Mouse (Mus musculus): Measurements from ENCODE around the gene Phc2. TPM values are rescaled to one million over a fixed set of nuclear protein-coding genes. Genes with fewer than 3 reads are reported as not detected.

Phc2 gene
- polyA plus RNA-seq, 1 experiment = 205 TPM

- Histone ChIP-seq H3K36me3 (ENCODE audit: control insufficient read depth, insufficient read depth) (peaks cover 72% of the 10 kb centered on the region), H3K79me3 (ENCODE audit: low read depth) (peaks cover 98% of the 10 kb centered on the region), H3K4me3 (ENCODE audit: insufficient read depth, poor library complexity, severe bottlenecking) (no peak overlapping the region), H3K79me2 (ENCODE audit: control insufficient read depth, insufficient read depth) (peaks cover 100% of the 10 kb centered on the region), H3ac (ENCODE audit: control insufficient read depth, insufficient read length, low read depth) (no peak overlapping the region), H3K27me3 (ENCODE audit: control insufficient read depth, insufficient read depth, insufficient read length) (no peaks in the 10 kb centered on the region)
- TF ChIP-seq CTCF (IDR thresholded peaks at IDR 0.05; ENCODE audit: control insufficient read depth, insufficient read depth, insufficient read length) (no peak), MYOD1 (IDR thresholded peaks at IDR 0.05; ENCODE audit: control insufficient read depth, insufficient read length, low read depth) (no peak), USF1 (IDR thresholded peaks at IDR 0.05; ENCODE audit: low read depth) (no peak), CEBPB (IDR thresholded peaks at IDR 0.05; ENCODE audit: low read depth) (no peak), MAX (IDR thresholded peaks at IDR 0.05) (no peak), MYOG (IDR thresholded peaks at IDR 0.05; ENCODE audit: control insufficient read depth, extremely low read depth, insufficient read length) (no peak), FOSL1 (IDR thresholded peaks at IDR 0.05; ENCODE audit: insufficient read depth, low read length, poor library complexity, severe bottlenecking) (no peak)
Measured at GRCm38 (mm10) chr4:128737137-128737589, 82.7 kb downstream of the Phc2 start.

- Histone ChIP-seq H3ac (ENCODE audit: control insufficient read depth, insufficient read length, low read depth) (no peak overlapping the region), H3K27me3 (ENCODE audit: control insufficient read depth, insufficient read depth, insufficient read length) (no peaks in the 10 kb centered on the region), H3K79me3 (ENCODE audit: low read depth) (peaks cover 98% of the 10 kb centered on the region), H3K4me3 (ENCODE audit: insufficient read depth, poor library complexity, severe bottlenecking) (no peak overlapping the region), H3K36me3 (ENCODE audit: control insufficient read depth, insufficient read depth) (peaks cover 68% of the 10 kb centered on the region), H3K79me2 (ENCODE audit: control insufficient read depth, insufficient read depth) (peaks cover 100% of the 10 kb centered on the region)
- TF ChIP-seq MYOD1 (IDR thresholded peaks at IDR 0.05; ENCODE audit: control insufficient read depth, insufficient read length, low read depth) (no peak), FOSL1 (IDR thresholded peaks at IDR 0.05; ENCODE audit: insufficient read depth, low read length, poor library complexity, severe bottlenecking) (no peak), MAX (IDR thresholded peaks at IDR 0.05) (no peak), CTCF (IDR thresholded peaks at IDR 0.05; ENCODE audit: control insufficient read depth, insufficient read depth, insufficient read length) (no peak), USF1 (IDR thresholded peaks at IDR 0.05; ENCODE audit: low read depth) (no peak), MYOG (IDR thresholded peaks at IDR 0.05; ENCODE audit: control insufficient read depth, extremely low read depth, insufficient read length) (no peak), CEBPB (IDR thresholded peaks at IDR 0.05; ENCODE audit: low read depth) (no peak)
Measured at GRCm38 (mm10) chr4:128737825-128738610, 83.5 kb downstream of the Phc2 start.

- TF ChIP-seq CEBPB (IDR thresholded peaks at IDR 0.05; ENCODE audit: low read depth) (no peak), FOSL1 (IDR thresholded peaks at IDR 0.05; ENCODE audit: insufficient read depth, low read length, poor library complexity, severe bottlenecking) (no peak), CTCF (IDR thresholded peaks at IDR 0.05; ENCODE audit: control insufficient read depth, insufficient read depth, insufficient read length) (no peak), MYOD1 (IDR thresholded peaks at IDR 0.05; ENCODE audit: control insufficient read depth, insufficient read length, low read depth) (no peak), MYOG (IDR thresholded peaks at IDR 0.05; ENCODE audit: control insufficient read depth, extremely low read depth, insufficient read length) (no peak), MAX (IDR thresholded peaks at IDR 0.05) (no peak), USF1 (IDR thresholded peaks at IDR 0.05; ENCODE audit: low read depth) (no peak)
- Histone ChIP-seq H3K79me2 (ENCODE audit: control insufficient read depth, insufficient read depth) (peaks cover 99% of the 10 kb centered on the region), H3ac (ENCODE audit: control insufficient read depth, insufficient read length, low read depth) (no peak overlapping the region), H3K36me3 (ENCODE audit: control insufficient read depth, insufficient read depth) (peaks cover 65% of the 10 kb centered on the region), H3K4me3 (ENCODE audit: insufficient read depth, poor library complexity, severe bottlenecking) (no peak overlapping the region), H3K27me3 (ENCODE audit: control insufficient read depth, insufficient read depth, insufficient read length) (no peaks in the 10 kb centered on the region), H3K79me3 (ENCODE audit: low read depth) (peaks cover 79% of the 10 kb centered on the region)
Measured at GRCm38 (mm10) chr4:128740878-128741277, 86.4 kb downstream of the Phc2 start.

DNA sequence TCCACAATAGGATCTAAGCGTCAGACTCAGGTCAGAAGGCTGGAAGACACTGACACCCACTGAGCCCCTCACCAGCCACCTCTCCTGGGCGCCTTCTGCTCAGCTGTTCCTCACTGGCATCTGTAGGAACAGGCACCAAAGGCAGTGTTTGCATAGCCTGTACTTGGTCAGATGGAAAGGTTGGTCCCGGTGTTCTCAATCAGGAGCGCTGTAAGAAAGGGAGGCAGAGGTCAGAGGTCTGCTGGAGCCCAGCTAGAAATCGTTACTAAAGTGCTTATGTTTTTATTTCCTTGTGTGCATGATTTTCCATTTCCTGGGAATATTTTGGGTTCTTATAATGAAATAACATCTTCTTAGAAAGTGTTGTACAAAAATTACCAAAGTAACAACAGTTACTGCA is 87.4 kb downstream of the Phc2 start:
- Histone ChIP-seq H3K27me3 (ENCODE audit: control insufficient read depth, insufficient read depth, insufficient read length) (no peaks in the 10 kb centered on the region), H3K36me3 (ENCODE audit: control insufficient read depth, insufficient read depth) (peaks cover 69% of the 10 kb centered on the region), H3K79me2 (ENCODE audit: control insufficient read depth, insufficient read depth) (peaks cover 95% of the 10 kb centered on the region), H3ac (ENCODE audit: control insufficient read depth, insufficient read length, low read depth) (no peak overlapping the region), H3K4me3 (ENCODE audit: insufficient read depth, poor library complexity, severe bottlenecking) (no peak overlapping the region), H3K79me3 (ENCODE audit: low read depth) (peaks cover 69% of the 10 kb centered on the region)
- TF ChIP-seq CTCF (IDR thresholded peaks at IDR 0.05; ENCODE audit: control insufficient read depth, insufficient read depth, insufficient read length) (no peak), MYOG (IDR thresholded peaks at IDR 0.05; ENCODE audit: control insufficient read depth, extremely low read depth, insufficient read length) (no peak), USF1 (IDR thresholded peaks at IDR 0.05; ENCODE audit: low read depth) (no peak), CEBPB (IDR thresholded peaks at IDR 0.05; ENCODE audit: low read depth) (no peak), MAX (IDR thresholded peaks at IDR 0.05) (no peak), MYOD1 (IDR thresholded peaks at IDR 0.05; ENCODE audit: control insufficient read depth, insufficient read length, low read depth) (no peak), FOSL1 (IDR thresholded peaks at IDR 0.05; ENCODE audit: insufficient read depth, low read length, poor library complexity, severe bottlenecking) (no peak)

- peaks cover 74% of the 10 kb centered on the region for H3K36me3 ChIP-seq (ENCODE audit: control insufficient read depth, insufficient read depth)
- no peaks in the 10 kb centered on the region for H3K27me3 ChIP-seq (ENCODE audit: control insufficient read depth, insufficient read depth, insufficient read length)
- peaks cover 63% of the 10 kb centered on the region for H3K79me3 ChIP-seq (ENCODE audit: low read depth)
- peaks cover 90% of the 10 kb centered on the region for H3K79me2 ChIP-seq (ENCODE audit: control insufficient read depth, insufficient read depth)
- H3ac ChIP-seq (ENCODE audit: control insufficient read depth, insufficient read length, low read depth) = no peak overlapping the region
- no peak overlapping the region for H3K4me3 ChIP-seq (ENCODE audit: insufficient read depth, poor library complexity, severe bottlenecking)
- TF ChIP-seq MYOD1 (IDR thresholded peaks at IDR 0.05; ENCODE audit: control insufficient read depth, insufficient read length, low read depth) (no peak), CEBPB (IDR thresholded peaks at IDR 0.05; ENCODE audit: low read depth) (no peak), MYOG (IDR thresholded peaks at IDR 0.05; ENCODE audit: control insufficient read depth, extremely low read depth, insufficient read length) (no peak), CTCF (IDR thresholded peaks at IDR 0.05; ENCODE audit: control insufficient read depth, insufficient read depth, insufficient read length) (no peak), MAX (IDR thresholded peaks at IDR 0.05) (no peak), FOSL1 (IDR thresholded peaks at IDR 0.05; ENCODE audit: insufficient read depth, low read length, poor library complexity, severe bottlenecking) (no peak), USF1 (IDR thresholded peaks at IDR 0.05; ENCODE audit: low read depth) (no peak)
Measured at GRCm38 (mm10) chr4:128742379-128742970, 88.0 kb downstream of the Phc2 start.

Data from C2C12 (cell line).